Mouse (Mus musculus) forelimb bud, embryonic 11.5 days (tissue): ENCODE results near the gene Qk.
A peak's percentile ranks its signal among the peaks of the same experiment; 100 is the strongest.

ENCODE experiments used
- DNase-seq: peaks from one replicate; pipeline ENCODE4 v3.0.0-alpha.2; 2012; ENCODE audit warnings: low read depth, low spot score

The Qk gene

GRCm38 (mm10) chr17:10327584-10328210 lies 8.0 kb upstream of the Qk start:
- DNase-seq, result no peak

- DNase-seq, result no peak
Measured at GRCm38 (mm10) chr17:10326596-10327045, 7.0 kb upstream of the Qk start.

GRCm38 (mm10) chr17:10325921-10326320 lies 6.3 kb upstream of the Qk start:
- no peak for DNase-seq

- DNase-seq, result no peak
Measured at GRCm38 (mm10) chr17:10321754-10322153, 2.1 kb upstream of the Qk start.

- DNase-seq, result no peak
Measured at GRCm38 (mm10) chr17:10321092-10321491, 1.4 kb upstream of the Qk start.

- no peak for DNase-seq
Measured at GRCm38 (mm10) chr17:10320456-10320790, 769 bp upstream of the Qk start.

GRCm38 (mm10) chr17:10319431-10319684 lies 296 bp downstream of the Qk start:
- no peak for DNase-seq

GRCm38 (mm10) chr17:10318561-10319430 lies 858 bp downstream of the Qk start:
- DNase-seq, result peak; percentile 39

- DNase-seq, result peak; percentile 76
Measured at GRCm38 (mm10) chr17:10317981-10318551, 1.6 kb downstream of the Qk start.

- DNase-seq, result peak; percentile 67
Measured at GRCm38 (mm10) chr17:10317186-10317585, 2.5 kb downstream of the Qk start.

GRCm38 (mm10) chr17:10316446-10316845 lies 3.2 kb downstream of the Qk start:
- no peak for DNase-seq

- no peak for DNase-seq
Measured at GRCm38 (mm10) chr17:10310046-10310445, 9.6 kb downstream of the Qk start.

GRCm38 (mm10) chr17:10309135-10309623 lies 10.5 kb downstream of the Qk start:
- DNase-seq, result no peak

GRCm38 (mm10) chr17:10306424-10306823 lies 13.2 kb downstream of the Qk start:
- no peak for DNase-seq

GRCm38 (mm10) chr17:10304001-10304400 lies 15.7 kb downstream of the Qk start:
- DNase-seq, result no peak

- no peak for DNase-seq
Measured at GRCm38 (mm10) chr17:10300968-10301795, 18.5 kb downstream of the Qk start.

- DNase-seq, result no peak
Measured at GRCm38 (mm10) chr17:10299396-10299795, 20.3 kb downstream of the Qk start.

- DNase-seq, result no peak
Measured at GRCm38 (mm10) chr17:10292520-10292919, 27.1 kb downstream of the Qk start.

- DNase-seq, result no peak
Measured at GRCm38 (mm10) chr17:10284772-10285171, 34.9 kb downstream of the Qk start.

- DNase-seq, result no peak
Measured at GRCm38 (mm10) chr17:10279532-10279931, 40.1 kb downstream of the Qk start.

- no peak for DNase-seq
Measured at GRCm38 (mm10) chr17:10269518-10269917, 50.1 kb downstream of the Qk start.

- DNase-seq, result no peak
Measured at GRCm38 (mm10) chr17:10268468-10268867, 51.2 kb downstream of the Qk start.
